Mouse (Mus musculus) erythroblast, adult 5-6 weeks (primary cell): ENCODE data around the gene Frrs1l. TPM values are rescaled to one million over a fixed set of nuclear protein-coding genes. Genes with fewer than 3 reads are reported as not detected.

ENCODE experiments used
- ATAC-seq: replicated peaks from 2 replicates; pipeline ENCODE4 v1.8.0; 2016; ENCODE audit warnings: moderate number of reproducible peaks, mild to moderate bottlenecking, moderate TSS enrichment, inconsistent platforms; ENCODE audit not compliant: poor library complexity, low FRiP score, severe bottlenecking
- total RNA-seq, 2 experiments: library from RNA; stranded (forward) in 1 of 2; stranded (reverse) in 1 of 2; fragments of 150-400 nt in 1 of 2; fragments of 200-764, 138-1000 nt in 1 of 2; gene quantifications; 2 replicates each; pipeline versions ENCODE4 v1.2.3 to v1.2.4; 2015 to 2017; ENCODE audit warnings: low replicate concordance in 2 of 2

The Frrs1l gene
- total RNA-seq, 2 experiments from 2014 or later: not detected

DNA sequence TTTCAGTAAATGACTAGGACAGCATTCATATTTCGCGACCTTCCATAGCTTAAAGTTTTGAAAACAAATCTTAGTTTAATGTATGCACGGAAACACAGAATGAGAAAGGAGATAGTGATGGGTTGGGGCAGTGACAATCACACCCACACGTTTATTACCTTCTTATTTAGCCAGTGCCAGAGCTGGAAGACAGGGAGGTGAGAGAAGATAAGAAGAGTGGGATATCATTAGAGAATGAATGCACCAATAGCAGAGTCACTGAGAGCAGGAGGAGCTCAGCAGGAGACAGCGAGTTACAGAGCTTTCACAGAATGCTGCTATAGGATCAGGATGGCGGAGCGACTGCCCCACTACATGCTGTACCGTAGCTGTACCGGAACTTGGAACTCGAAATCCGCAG is 68.0 kb downstream of the Frrs1l start:
- ATAC-seq: no peak

- no peak for ATAC-seq
These were observed 74.4 kb downstream of the Frrs1l start for GRCm38 (mm10) chr4:56915732-56916325.

DNA sequence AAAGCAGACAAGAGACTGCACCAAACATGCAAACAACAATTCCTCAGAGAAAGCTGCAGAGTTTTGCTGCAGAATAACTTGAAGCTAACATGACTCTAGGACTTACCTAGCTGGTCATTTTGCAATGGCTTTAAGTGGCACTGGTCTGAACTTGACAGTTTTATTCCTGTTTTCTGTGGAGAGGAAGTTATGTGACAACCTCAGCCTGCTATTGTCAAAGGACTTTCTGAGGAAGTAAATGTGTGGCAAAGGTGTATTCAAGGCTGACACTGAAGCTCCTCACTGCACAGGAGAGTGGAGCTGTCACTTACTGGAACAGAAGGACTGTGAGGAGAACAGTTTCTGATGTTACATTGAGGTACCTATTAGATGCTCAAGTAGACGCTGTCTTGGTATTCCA is 75.4 kb downstream of the Frrs1l start:
- ATAC-seq: no peak

- no peak for ATAC-seq
These were observed 75.9 kb downstream of the Frrs1l start for GRCm38 (mm10) chr4:56914338-56914737.

DNA sequence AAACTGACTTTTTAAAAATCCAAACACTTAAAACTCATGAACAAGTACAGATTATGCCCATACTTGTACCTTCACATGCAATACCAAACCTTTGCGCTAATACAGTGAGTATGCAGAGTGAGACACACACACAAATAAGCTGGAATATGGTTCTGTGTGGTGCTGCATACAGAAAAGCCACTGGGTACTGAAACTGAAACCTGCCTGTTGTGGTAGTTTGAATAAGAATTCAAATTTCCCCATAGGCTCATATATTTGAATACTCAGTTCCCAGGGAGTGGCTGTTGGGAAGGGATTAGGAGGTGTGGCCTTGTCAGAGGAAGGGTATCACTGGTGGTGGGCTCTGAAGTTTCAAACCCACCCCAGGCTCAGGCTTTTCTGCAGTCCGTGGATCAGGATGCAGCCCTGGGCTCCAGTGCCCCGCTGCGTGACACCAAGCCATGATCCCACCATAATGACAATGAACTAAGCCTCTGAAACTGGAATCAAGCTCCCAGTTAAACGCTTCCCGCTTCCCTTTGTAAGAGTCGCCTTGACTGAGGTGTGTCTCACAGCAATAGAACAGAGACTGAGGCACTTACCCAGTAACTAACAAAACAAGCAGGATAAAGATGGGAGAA is 77.7 kb downstream of the Frrs1l start:
- no peak for ATAC-seq

DNA sequence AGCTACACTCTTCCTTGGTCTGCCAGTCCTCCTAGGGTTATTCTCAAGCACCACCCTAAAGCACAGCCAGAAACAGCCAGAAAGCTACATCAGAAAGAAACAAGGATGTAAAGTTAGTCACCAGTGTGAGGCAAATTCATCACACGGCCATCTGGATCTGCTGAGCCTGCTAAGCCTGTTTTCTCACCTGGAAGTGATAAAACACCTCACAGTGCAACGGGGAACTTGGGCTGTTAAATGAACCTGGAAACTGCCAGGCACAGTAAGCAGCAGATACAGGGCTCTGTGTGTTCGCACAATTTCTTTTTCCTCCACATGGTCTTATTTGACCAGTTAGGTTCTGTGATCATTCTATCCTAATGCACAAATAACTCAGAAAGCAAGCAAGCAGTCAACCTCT is 80.6 kb downstream of the Frrs1l start:
- no peak for ATAC-seq

- ATAC-seq: no peak
These were observed 82.5 kb downstream of the Frrs1l start for GRCm38 (mm10) chr4:56907671-56908070.

Other genes with a start within 250 kb of the Frrs1l start
- not detected in 2 replicates for gene Actl7b, start 248.9 kb downstream of the Frrs1l start, total RNA-seq (2015; ENCODE audit: low replicate concordance)
- gene Actl7b, start 248.9 kb downstream of the Frrs1l start, total RNA-seq (2017; ENCODE audit: low replicate concordance): not detected in 2 replicates
- not detected in 2 replicates for gene Actl7a, start 247.0 kb downstream of the Frrs1l start, total RNA-seq (2015; ENCODE audit: low replicate concordance)
- not detected in 2 replicates for gene Actl7a, start 247.0 kb downstream of the Frrs1l start, total RNA-seq (2017; ENCODE audit: low replicate concordance)
- 13.8 and 25.0 TPM in 2 replicates for gene Elp1, start 188.1 kb downstream of the Frrs1l start, total RNA-seq (2015; ENCODE audit: low replicate concordance)
- gene Elp1, start 188.1 kb downstream of the Frrs1l start, total RNA-seq (2017; ENCODE audit: low replicate concordance): 5.3 and 11.6 TPM in 2 replicates
- gene Fam206a, start 188.0 kb downstream of the Frrs1l start, total RNA-seq (2015; ENCODE audit: low replicate concordance): 2.9 and 3.7 TPM in 2 replicates
- gene Fam206a, start 188.0 kb downstream of the Frrs1l start, total RNA-seq (2017; ENCODE audit: low replicate concordance): 0.56 and 1.4 TPM in 2 replicates
- gene Ctnnal1, start 125.2 kb downstream of the Frrs1l start, total RNA-seq (2015; ENCODE audit: low replicate concordance): not detected in 2 replicates
- 0.84 and 3.6 TPM in 2 replicates for gene Ctnnal1, start 125.2 kb downstream of the Frrs1l start, total RNA-seq (2017; ENCODE audit: low replicate concordance)
- 1.2 and 2.5 TPM in 2 replicates for gene Tmem245, start 43.0 kb downstream of the Frrs1l start, total RNA-seq (2015; ENCODE audit: low replicate concordance)
- gene Tmem245, start 43.0 kb downstream of the Frrs1l start, total RNA-seq (2017; ENCODE audit: low replicate concordance): 1.8 and 2.0 TPM in 2 replicates
- 0.63 TPM in 1 of 2 replicates, not detected in the other for gene Epb41l4b, start 153.0 kb upstream of the Frrs1l start, total RNA-seq (2015; ENCODE audit: low replicate concordance)
- gene Epb41l4b, start 153.0 kb upstream of the Frrs1l start, total RNA-seq (2017; ENCODE audit: low replicate concordance): 3.9 TPM in 1 of 2 replicates, not detected in the other